Mouse (Mus musculus) fibroblast of lung, adult 2 months (primary cell): ENCODE results near the gene S100a2.
A peak's percentile ranks its signal among the peaks of the same experiment; 100 is the strongest.

Experiments used
- DNase-seq: peaks from one replicate; pipeline ENCODE4 v3.0.0-alpha.2; 2011; ENCODE audit warnings: low read depth

The S100a2 gene

DNA sequence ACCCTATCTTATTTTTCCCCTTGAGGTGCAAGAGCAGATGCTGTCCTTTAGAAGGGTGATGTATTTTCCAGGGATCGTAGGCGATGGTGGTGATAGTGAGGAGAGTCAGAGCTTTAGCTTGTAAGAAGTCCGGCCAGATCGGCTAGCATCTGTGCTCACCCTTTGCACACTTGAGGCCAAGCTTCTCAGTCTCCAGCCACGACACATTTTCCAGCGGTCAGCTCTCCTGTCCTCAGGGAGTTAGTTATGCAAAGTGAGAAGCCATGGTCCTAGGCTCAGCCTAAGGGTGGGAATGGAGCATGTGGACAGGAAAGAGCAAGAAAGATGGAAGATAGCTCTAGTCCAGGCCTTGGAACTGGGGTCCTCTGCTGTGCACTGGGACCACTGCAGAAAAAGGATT lies 6.8 kb downstream of the S100a2 start:
- DNase-seq, result no peak

DNA sequence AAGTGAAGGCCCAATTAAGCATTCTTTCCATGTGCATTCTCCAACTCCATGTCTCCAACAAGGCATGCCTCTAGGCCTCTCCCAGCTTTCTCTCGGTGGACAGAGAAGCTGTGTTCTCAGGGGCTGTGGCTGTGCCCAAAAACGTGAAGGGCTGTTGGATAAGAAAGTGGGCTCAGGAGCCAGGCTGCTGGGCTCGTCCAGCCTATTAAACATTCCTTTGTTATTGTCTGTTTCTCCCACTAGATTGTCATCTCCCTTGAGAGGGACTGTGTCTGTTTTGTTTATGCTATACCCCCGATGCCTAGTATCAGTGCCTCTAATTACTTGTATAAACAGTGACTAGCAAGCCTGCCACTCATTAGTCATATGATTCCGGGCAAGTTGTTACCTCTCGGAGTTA lies 7.7 kb downstream of the S100a2 start:
- no peak for DNase-seq

DNA sequence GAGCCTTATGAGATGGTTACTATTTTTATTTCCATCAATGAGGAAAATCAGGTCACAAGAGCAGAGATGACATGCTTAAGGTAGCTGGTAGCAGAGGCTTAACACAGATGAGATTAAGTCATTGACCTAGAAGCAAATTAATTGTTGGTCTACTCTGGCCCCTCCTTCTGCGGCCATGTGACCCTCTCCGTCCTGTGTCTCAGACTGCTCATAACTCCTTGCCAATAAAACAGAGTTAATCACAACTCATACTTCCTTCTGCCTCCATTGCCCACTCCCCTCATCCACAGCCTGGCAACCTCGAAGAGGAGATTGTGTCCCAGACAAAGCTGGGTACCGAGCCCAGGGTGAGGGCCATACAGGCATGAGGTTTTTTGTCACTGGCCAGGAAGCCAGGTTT lies 8.2 kb downstream of the S100a2 start:
- DNase-seq, result no peak

DNA sequence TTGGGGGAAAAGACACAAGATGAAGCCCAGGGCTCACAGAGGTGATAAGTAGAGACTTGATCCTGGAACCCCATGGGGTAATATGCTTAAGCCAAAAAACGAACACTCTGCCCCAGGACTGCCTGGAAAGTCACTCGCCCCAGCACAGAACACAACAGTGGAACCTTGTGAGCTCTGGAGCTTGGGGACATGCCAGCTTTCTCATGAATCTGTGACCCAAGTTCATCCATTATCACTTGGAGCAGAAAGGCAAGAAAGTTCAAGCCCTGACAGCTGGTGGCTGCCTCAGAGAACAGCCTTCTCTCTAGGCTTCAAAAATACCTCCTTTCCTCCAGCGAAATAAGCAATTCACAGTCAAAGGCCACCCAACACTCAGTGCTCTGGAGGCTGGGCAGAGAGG lies 9.4 kb downstream of the S100a2 start:
- no peak for DNase-seq

DNA sequence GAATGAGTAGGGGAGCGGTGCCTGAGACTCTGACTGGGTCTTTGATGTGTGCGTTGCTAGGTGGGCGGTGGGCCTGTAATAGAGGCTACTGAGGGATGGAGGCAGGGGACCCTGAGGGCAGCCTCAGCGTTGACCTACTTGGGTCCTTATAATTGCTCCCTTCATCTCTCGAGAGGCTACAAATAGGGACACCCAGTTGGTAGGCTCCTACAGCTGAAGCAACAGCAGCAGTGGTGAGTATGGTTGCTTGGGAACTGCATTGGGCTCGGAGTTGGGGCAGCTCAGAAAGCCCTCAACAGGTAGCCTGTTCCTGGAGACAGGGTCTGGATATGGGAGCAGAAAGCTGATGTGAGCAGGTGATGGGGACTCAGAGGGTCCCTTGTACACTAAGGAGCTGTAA lies 10.0 kb downstream of the S100a2 start:
- no peak for DNase-seq

DNA sequence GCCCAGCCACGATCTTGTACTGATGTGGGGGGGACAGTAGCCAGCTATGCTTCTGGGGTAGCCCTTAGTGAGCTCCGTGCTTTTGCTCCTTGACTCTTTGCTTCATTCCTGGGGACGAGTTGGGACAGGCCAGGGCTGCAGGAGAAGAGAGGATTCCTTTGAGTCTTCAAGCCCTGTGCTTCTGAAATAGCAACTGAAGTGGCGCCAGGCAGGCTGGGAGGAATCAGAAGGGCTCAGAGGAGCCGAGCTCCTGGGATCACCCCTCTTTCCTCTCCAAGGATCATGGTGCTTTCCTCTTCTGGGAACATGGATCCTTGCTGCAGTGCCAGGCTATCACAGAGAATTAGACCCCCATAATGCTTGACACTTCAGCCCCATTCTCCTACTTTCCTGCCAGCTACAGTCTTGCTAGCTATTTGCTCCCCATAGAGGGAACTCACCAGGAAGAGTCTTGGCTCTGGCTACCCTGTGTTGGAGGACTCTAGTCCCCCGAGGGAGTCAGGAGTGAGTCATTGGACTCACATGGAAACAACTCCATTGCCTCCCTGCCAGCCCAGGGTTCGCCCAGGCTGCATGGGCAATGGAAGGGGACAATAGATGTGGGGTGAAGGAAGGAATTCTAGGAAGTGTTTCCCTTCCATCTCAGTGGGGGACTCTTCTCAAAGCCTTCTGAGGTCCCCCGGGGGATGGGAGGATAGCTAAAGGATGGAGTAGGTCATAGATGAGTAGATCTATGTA lies 10.6 kb downstream of the S100a2 start:
- DNase-seq, result peak; percentile 68

DNA sequence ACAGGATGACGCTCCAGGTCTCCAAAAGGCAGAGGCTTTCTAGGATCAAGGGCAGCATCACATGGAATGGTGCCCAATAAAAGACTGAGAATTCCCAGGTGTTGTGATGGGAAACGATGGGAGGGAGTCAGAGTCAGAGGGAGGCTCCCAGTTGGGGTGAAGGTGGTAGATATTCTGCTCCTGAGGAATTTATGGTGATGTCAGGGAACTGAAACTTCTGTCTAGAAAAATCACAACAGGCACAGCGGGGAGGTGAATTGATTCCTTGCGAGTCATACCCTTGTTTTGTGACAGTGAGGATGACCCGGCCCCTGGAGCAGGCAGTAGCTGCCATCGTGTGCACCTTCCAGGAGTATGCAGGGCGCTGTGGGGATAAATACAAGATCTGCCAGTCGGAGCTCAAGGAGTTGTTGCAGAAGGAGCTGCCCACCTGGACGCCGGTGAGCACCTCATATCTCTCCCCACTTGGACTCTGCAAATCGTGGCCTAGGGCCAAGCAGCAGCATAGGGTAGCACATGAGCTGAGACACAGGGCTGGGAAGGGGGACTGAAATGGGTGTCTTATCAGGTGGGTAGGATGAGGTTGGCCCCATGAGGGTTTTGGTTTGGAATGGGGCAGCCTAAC lies 11.6 kb downstream of the S100a2 start, which contains the start of gene Gm42674:
Gm42674 (plus strand) TSS at position 419 of the 625 bp plus-strand sequence.
- no peak for DNase-seq

DNA sequence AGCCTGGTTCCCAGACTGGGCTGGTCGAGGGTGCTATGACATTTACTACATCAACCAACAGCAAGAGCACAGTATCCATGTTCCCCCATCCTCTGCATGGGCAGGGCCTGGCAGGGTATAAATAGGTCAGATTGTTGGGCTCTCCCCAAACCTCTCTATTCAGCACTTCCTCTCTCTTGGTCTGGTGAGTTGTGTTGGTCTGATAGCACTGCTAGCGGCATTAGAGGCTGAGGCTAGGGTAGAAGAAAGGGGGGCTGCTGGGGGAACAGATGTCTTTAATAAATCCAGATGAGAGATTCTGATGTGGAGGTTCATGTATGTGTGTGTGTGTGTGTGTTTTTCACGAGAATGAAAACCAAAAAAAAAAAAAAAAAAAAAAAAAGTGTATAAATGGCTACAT lies 13.6 kb downstream of the S100a2 start, which contains the start of gene S100a4:
S100a4 (plus strand) TSS at position 149 of the 400 bp plus-strand sequence.
- no peak for DNase-seq

DNA sequence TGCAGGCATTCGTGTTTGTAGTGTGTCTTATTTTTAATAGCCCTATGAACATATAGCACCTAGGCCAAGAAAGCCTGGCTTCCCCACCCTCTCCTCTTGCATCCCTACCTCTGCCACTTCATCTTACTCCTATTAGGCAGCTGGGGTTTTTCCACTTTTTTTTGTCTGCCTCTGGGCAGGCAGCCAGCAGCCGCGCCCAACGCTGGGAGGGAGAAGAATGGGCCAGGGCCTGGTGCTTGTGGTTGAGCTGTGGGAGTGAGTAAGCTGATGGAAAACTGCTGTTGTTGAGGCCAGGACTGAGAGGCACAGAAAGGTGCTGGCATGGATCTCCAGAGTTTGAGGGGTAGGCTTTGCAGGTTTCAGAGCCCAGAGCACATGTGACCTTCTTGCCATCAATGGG lies 14.4 kb downstream of the S100a2 start:
- DNase-seq, result peak; percentile 99

DNA sequence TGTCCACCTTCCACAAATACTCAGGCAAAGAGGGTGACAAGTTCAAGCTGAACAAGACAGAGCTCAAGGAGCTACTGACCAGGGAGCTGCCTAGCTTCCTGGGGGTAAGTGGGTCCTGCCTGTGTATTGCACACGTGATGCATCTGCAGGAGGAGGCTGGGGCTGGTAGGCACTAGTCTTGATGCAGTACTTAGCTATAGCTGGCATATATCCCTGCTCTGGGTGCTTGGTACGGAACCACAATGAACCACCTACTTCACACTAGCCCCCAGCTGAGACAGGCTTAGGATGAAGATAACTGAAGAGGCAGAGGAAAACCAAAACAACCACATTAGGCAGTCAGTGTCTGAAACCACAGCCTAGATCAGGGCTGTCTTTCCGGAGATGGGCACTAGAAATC lies 15.0 kb downstream of the S100a2 start:
- no peak for DNase-seq

DNA sequence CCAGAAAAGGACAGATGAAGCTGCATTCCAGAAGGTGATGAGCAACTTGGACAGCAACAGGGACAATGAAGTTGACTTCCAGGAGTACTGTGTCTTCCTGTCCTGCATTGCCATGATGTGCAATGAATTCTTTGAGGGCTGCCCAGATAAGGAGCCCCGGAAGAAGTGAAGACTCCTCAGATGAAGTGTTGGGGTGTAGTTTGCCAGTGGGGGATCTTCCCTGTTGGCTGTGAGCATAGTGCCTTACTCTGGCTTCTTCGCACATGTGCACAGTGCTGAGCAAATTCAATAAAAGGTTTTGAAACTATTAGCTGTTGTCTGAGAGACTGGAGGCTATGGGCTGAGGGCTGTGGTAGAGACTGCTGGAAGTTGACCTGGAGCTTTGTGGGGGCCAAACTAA lies 15.7 kb downstream of the S100a2 start:
- DNase-seq, result no peak

DNA sequence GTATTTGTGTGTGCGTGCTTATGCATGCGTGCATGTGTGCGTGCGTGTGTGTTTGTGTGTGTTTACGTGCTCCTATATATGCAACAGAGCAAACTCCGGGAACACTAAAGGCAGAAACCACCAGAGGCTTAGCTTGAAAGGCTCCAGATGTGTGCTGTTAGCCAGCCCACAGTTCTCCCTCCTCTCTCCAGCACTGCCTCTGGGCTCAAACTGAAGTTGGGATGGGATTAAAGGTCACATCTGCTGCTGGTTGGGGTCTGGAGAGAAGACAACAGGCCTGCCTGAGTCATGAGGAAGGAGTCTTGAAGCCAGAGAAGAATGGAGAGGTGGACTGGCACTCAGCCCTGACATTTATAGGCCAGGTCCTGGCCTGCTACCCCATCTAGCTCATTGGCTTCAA lies 16.1 kb downstream of the S100a2 start:
- no peak for DNase-seq

DNA sequence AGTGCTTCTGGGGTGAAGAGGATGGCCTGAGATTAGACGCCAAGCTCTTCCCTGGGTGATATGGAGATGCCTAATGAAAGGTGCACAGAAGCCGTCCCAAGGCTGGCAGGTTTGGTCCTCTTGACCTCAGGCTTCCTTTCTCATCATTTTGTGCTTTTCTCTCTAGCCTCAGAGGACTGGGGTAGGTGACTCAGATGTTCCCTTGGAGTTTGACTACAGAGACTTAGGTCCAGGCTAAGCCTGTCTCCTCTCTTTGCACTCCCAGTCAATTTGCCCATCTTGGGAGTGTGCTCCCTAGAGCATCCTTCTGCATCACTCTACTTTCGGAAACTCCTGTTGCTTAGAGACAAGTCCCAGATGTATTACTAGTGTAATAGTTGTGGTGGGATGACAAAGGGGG lies 17.3 kb downstream of the S100a2 start:
- DNase-seq, result no peak

DNA sequence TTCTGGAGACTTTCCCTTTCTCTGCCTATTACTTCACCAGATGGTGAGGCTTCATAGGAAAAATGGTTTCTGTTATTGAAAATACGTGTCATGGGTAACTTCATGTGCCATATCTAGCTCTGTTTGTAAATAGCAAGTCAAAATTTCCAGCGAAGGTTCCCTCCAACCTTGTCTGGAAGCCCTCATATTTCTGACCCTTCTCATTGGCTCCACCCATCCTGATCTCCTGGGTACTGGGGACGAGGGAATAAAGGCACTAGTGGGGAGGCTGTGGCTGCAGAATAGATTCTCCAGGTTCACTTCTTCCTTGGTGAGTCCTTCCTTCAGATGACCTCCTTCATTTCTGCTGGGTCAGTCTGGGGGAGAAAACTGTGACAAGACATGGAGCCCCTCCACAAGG lies 18.2 kb downstream of the S100a2 start, which contains the start of gene S100a5:
S100a5 (plus strand) TSS at position 301 of the 400 bp plus-strand sequence.
- DNase-seq, result no peak

DNA sequence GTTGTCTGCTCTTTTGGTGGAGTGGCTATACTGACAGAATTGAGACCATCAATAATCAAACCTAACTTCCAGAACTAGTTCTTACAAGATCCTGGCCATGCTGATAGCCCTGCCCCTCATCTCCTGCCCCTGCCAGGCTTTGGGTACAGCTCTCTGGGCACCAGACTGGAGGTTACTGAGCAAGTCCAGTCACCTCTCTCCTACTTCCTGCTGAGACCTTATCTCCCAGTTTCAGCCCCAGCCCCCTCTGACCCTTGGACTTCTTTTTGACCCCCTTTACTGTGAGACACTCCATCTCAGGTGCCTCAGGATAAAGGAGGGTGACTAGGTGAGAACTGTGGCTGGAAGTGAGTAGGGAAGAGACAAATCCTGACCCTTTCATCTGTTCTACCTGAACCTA lies 19.1 kb downstream of the S100a2 start:
- no peak for DNase-seq

DNA sequence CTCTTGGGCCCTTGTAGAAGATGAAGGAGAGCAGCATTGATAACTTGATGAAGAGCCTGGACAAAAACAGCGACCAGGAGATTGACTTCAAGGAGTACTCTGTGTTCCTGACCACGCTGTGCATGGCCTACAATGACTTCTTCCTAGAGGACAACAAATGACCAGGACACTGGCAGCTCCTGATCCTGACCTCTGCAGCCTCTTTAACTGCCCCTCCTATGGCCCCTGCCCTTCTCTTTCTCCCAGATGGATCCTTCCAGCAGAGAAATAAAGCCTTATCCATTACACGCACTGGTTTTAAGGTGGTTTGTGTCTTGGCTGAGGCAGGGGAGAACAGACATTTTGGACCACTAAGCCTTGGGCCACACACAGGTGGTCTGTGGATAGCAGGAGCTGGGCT lies 21.4 kb downstream of the S100a2 start:
- DNase-seq, result no peak

DNA sequence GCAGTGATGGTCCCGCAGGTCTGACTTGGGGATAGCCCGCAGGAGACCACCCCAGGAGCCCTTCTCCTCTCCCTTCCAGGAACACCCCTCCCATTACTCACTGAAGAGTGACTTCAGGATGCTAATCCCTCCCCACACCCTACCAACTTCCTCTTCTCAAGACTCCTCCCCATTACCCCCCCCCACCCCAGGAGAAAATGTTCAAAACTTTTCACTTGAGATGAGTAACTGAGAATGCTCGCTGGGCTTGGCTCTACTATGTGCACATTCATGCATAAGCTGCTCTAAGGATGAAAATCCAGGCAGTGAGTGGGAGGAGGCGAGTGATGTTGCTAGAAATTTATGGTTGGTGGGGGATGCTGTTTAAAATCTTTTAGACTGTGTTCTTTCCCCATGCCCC lies 22.0 kb downstream of the S100a2 start:
- DNase-seq, result no peak

DNA sequence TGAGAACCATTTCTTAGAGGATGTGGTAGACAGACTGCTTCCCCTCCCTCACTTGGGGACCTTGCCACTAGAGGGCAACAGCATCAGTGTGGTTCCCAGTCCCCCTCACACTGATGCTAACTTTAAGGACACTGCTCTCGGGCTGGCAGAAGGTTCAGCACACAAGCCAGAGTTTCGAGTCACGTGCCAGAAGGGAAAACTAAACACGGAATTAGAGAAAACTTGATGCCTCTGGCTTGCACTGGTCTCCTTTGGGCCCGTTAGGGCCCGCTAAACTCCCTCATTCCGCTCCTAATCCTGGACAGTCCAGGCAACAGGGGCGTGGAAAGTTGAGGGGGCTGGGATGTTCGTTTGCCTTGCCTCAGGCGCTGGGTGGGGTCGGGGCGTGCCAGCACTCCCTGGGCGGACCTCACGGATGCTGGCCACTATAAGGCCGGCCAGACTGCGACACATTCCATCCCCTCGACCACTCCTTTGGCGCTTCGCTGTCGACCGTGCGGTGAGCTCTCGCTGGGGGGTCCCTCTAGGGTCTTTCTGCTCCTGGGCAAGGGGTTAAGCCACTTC lies 22.8 kb downstream of the S100a2 start, which contains the start of gene S100a6:
S100a6 (plus strand) TSS at position 155 of the 564 bp plus-strand sequence.
- peak; percentile 62 for DNase-seq

DNA sequence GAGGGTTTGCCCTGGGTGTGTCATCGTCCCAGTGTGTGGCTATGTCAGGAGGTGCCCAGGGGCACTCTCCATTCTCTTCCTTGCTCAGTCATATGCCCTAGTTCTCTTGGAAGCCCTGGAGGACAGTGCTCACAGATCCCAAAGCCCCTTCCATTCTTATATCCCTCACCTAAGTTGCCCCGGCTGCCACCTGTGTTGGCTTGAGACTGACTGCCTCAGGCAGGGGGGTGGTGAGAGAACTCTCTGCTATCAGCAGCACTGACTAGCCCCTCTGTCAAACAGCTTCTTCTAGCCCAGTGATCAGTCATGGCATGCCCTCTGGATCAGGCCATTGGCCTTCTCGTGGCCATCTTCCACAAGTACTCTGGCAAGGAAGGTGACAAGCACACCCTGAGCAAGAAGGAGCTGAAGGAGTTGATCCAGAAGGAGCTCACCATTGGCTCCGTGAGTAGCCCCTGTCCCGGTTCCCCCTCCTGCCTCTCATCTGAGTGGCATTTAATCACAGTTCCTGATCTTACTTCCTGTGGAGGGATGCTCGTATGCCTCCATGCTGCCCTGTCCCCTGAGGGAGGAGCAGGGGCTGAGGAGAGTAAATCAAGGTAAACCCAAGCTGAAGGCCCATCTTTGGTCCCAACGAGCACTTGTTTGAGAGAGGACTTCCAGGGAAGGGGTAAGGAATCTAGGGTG lies 23.6 kb downstream of the S100a2 start:
- DNase-seq, result no peak

DNA sequence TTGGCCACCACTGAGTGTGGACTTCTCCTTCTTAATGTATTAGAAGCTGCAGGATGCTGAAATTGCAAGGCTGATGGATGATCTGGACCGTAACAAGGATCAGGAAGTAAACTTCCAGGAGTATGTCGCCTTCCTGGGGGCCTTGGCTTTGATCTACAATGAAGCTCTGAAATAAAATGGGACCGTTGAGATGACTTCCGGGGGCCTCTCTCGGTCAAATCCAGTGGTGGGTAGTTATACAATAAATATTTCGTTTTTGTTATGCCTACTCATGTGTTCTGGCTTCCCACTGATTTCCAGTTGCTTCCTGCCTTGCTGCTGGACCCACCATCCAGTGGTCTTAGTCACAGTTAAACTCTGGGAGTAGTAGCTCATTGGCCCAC lies 24.1 kb downstream of the S100a2 start:
- no peak for DNase-seq

DNA sequence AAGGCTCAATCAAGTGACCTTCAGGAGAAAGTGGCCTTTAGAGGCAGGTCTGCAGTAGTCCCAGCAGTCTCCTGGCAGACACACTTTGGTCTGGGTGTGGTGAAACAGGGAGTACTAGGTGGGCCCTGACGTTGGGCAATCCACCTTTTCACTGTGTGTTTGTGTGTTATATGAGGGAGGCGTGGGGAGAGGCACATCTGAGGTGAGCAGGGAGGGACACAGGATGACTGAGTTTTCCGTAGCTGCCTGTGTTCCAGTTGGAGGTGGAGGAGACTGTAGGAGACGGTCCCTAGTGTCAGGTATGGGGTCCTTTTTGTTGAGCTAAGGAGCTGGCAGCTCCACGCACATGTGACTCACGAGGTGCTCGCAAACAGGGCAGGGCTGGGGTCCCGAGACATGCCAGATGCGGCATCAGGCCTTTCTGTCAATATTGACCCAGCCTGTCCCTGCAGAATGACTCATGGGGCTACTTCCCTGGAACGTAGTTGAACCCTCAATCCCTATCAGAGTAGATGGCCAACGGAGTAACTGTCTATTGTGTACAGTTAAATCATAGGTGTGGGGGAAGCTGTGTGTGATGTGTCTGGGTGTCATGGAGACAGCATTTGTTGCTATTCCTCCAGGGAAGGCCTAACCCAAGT lies 24.7 kb downstream of the S100a2 start:
- DNase-seq, result no peak

DNA sequence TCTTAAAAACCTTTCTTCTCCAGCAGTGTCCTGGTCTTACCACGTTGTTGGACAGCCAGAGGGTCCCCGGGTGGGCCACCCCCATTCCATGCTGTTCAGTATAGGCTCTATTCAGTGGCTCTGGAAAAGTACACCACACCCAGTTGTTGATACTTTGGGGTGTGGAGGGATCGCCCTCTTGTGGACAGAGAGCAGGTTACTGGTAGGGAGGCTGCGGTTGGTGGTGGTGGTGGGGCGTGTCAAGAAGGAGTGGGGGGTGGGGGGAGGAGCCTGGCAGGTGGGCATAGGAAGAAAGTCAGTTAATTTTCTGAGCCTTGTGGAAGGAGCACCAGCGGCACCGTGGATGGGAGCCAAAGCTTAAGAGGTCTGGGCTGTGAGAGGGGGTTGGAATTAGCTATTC lies 25.4 kb downstream of the S100a2 start:
- peak; percentile 79 for DNase-seq
